Mouse (Mus musculus) limb, embryonic 15.5 days (tissue): Measurements from ENCODE around the gene Slc29a3. TPM values are rescaled to one million over a fixed set of nuclear protein-coding genes. Genes with fewer than 3 reads are reported as not detected.
"Not testable (repeated sequence)": the region's sequence is repeated elsewhere in the genome, so short reads cannot be mapped to it uniquely, and the experiment has no call there.

ENCODE experiments used
- ATAC-seq: fragments of 200-750 bp; cut with Nextera tagmentation; 2 replicates; pipeline ENCODE4 v1.8.0; 2017; ENCODE audit warnings: low read depth, moderate TSS enrichment; ENCODE audit not compliant: insufficient number of reproducible peaks, low FRiP score, low TSS enrichment
- H3K27ac ChIP-seq: fragments of 300-500 bp; sonication (generic); 2 replicates; pipeline ENCODE4 v1.5.1; 2015; ENCODE audit warnings: moderate library complexity, mild to moderate bottlenecking, inconsistent platforms
- H3K27me3 ChIP-seq: fragments of 300-500 bp; sonication (generic); 2 replicates; pipeline ENCODE4 v1.6.1; 2015; ENCODE audit warnings: inconsistent platforms
- H3K36me3 ChIP-seq: fragments of 300-500 bp; sonication (generic); 2 replicates; pipeline ENCODE4 v1.6.1; 2015; ENCODE audit warnings: inconsistent platforms
- H3K4me1 ChIP-seq: fragments of 300-500 bp; sonication (generic); 2 replicates; pipeline ENCODE4 v1.6.1; 2015; ENCODE audit warnings: inconsistent platforms
- H3K4me2 ChIP-seq: fragments of 300-500 bp; sonication (generic); 2 replicates; pipeline ENCODE4 v1.6.1; 2015; ENCODE audit warnings: mild to moderate bottlenecking, inconsistent platforms
- H3K4me3 ChIP-seq: fragments of 300-500 bp; sonication (generic); 2 replicates; pipeline ENCODE4 v1.5.1; 2015; ENCODE audit warnings: mild to moderate bottlenecking, inconsistent platforms
- H3K9ac ChIP-seq: fragments of 300-500 bp; sonication (generic); 2 replicates; pipeline ENCODE4 v1.6.1; 2015; ENCODE audit warnings: inconsistent platforms
- H3K9me3 ChIP-seq: fragments of 300-500 bp; sonication (generic); 2 replicates; pipeline ENCODE4 v1.6.1; 2016; ENCODE audit warnings: inconsistent platforms
- WGBS: fragments of 180-500 bp; shearing (Covaris S2); methylation state at CpG from one replicate; pipeline ENCODE4 v1.1.7; 2015; 5-methylcytosine and 5-hydroxymethylcytosine counted together
- polyA plus RNA-seq: library from polyadenylated mRNA; unstranded; fragments of >200 nt; fragmentation: Nextera tagmentation; extraction: Ambion mirVana; gene quantifications from 2 replicates; pipeline ENCODE4 v1.2.1, GENCODE M21; 2015

Gene Slc29a3
- polyA plus RNA-seq, 1 experiment from 2014 or later, result 16.0 TPM

- peaks cover 47% of the 10 kb centered on the region for H3K36me3 ChIP-seq
- H3K9me3 ChIP-seq, result no peaks in the 10 kb centered on the region
- H3K4me1 ChIP-seq, result no peaks in the 10 kb centered on the region
- WGBS, result 75% methylated on average over 5 of the region's 5 CpGs
- H3K4me2 ChIP-seq, result no peak overlapping the region
- no peak overlapping the region for H3K9ac ChIP-seq
- H3K27ac ChIP-seq, result no peak overlapping the region
- no peak overlapping the region for H3K4me3 ChIP-seq
- H3K27me3 ChIP-seq, result no peaks in the 10 kb centered on the region
- no peak for ATAC-seq
These were observed 32.1 kb downstream of the Slc29a3 start for GRCm38 (mm10) chr10:60720461-60720860.

DNA sequence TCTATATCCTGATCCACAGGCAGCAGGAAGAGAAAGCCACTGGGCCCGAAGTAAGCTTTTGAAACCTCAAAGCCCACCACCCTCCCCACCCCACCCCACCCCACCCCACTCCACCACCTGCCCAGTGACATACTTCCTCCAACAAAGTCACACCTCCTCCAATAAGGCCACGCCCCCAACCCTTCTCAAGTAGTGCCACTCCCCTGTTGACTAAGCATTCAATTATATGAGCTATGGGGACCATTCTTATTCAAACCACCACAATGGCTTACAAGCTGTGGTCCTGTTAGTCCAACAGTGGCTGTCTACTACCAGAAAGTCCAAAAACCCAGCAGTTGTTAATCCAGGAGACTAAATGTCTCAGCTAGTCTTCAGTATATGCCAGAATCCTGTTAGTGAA lies 34.1 kb downstream of the Slc29a3 start:
- Histone ChIP-seq H3K36me3 (peaks cover 55% of the 10 kb centered on the region), H3K4me3 (no peak overlapping the region), H3K4me1 (no peaks in the 10 kb centered on the region), H3K27me3 (no peaks in the 10 kb centered on the region), H3K27ac (no peak overlapping the region), H3K9ac (no peak overlapping the region), H3K4me2 (no peak overlapping the region), H3K9me3 (peaks cover 7% of the 10 kb centered on the region; the same call in 1 of the 2 replicates)
- WGBS, result 96% methylated on average over 2 of the region's 2 CpGs
- no peak for ATAC-seq

GRCm38 (mm10) chr10:60716449-60716848 lies 36.1 kb downstream of the Slc29a3 start:
- no peak overlapping the region for H3K4me2 ChIP-seq
- H3K4me1 ChIP-seq, result no peaks in the 10 kb centered on the region
- no peaks in the 10 kb centered on the region for H3K27me3 ChIP-seq
- H3K36me3 ChIP-seq, result peaks cover 56% of the 10 kb centered on the region
- no peak overlapping the region for H3K27ac ChIP-seq
- ATAC-seq, result no peak
- no peak overlapping the region for H3K4me3 ChIP-seq
- no peak overlapping the region for H3K9ac ChIP-seq
- 89% methylated on average over 3 of the region's 3 CpGs for WGBS
- H3K9me3 ChIP-seq, result peaks cover 7% of the 10 kb centered on the region; the same call in 1 of the 2 replicates

DNA sequence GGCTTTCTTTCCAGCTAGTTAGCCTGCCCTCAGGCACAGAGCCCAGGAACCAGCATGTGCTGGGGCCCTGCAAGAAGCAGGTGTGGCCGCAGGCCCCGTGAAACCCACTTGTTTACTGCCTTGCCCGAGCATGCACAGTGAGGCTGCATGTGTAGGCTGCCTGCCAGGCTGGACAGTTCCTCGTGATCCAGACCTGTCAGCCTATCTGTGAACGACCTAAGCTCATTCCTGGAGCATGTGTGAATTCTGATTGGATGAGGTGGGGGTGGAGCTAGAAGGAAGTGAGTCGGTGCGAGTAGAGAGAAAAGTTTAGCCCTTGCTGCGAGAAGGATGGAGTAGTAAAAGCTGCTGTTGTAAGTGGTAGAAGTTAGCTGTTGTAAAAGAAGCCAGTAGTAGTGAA lies 40.3 kb downstream of the Slc29a3 start:
- not testable (repeated sequence) for H3K9me3 ChIP-seq, H3K4me2 ChIP-seq, H3K9ac ChIP-seq, H3K27me3 ChIP-seq, H3K4me1 ChIP-seq, H3K4me3 ChIP-seq, H3K27ac ChIP-seq, ATAC-seq
- peaks cover 40% of the 10 kb centered on the region for H3K36me3 ChIP-seq
- 26% methylated on average over 8 of the region's 8 CpGs for WGBS

DNA sequence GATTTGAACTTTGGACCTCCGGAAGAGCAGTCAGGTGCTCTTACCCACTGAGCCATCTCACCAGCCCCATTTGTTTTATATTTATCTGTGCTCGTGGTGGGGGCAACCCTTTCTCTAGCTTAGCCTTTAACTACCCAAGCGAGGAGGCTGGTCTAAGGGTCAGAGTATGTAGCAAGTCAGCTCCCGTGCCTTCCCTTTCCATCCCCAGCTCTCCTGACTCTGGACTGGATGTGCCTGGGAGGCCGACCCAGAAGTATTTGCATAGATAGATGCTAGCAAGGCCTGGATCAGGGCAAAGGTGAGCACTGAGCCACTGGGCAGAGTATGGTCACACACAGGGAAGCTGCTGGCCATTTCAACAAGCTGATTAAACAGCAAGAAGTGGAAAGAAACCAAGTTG lies 43.8 kb downstream of the Slc29a3 start:
- H3K36me3 ChIP-seq, result peaks cover 12% of the 10 kb centered on the region
- no peak overlapping the region for H3K4me2 ChIP-seq
- ATAC-seq, result no peak
- no peaks in the 10 kb centered on the region for H3K4me1 ChIP-seq
- no peak overlapping the region for H3K27ac ChIP-seq
- H3K9ac ChIP-seq, result no peak overlapping the region
- 0 out of 2 replicates have a peak, but pooled peaks cover 1% of the 10 kb centered on the region for H3K9me3 ChIP-seq
- no peak overlapping the region for H3K4me3 ChIP-seq
- H3K27me3 ChIP-seq, result no peaks in the 10 kb centered on the region
- 78% methylated on average over 5 of the region's 5 CpGs for WGBS

DNA sequence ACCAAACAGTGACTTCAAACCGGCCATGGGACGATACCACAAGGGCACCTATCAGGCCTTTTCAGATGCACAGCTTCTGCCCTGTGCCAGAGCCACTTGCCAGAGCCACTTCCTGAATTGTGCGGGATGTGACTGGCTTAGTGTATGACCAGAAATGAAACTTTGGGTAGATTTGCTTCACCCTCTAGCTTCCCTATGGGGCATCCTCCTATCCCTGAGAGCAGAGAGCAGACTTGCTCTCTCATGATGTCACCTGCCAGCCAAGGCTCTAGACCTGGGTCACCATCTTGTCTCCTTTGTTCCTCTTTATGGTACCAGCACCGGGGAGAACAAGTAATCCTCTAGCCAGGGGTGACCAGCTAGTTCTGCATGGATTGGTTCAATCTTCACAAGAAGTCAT lies 46.3 kb downstream of the Slc29a3 start:
- WGBS, result 85% methylated on average over 4 of the region's 4 CpGs
- no peak overlapping the region for H3K9ac ChIP-seq
- ATAC-seq, result no peak

DNA sequence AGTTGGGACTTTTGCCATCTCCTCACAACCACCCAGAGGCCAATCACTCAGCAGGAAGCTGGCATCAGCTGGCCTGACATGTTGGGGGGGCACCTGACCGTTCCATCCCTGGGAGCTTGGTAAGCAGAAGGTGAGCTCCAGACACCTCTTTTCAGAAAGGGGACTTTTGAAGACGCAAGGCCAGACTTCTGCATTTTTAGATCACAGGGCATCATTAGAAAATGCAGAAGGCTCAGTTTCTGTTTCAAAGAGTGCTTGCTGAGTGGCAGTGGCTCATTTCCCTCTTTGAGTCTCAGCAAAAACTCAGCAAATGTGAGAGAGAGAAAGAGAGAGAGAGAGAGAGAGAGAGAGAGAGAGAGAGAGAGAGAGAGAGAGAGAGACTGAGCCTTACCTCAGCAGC lies 47.5 kb downstream of the Slc29a3 start:
- Histone ChIP-seq H3K36me3 (no peaks in the 10 kb centered on the region), H3K4me1 (no peaks in the 10 kb centered on the region), H3K9ac (no peak overlapping the region), H3K9me3 (no peaks in the 10 kb centered on the region), H3K4me3 (no peak overlapping the region), H3K27ac (no peak overlapping the region), H3K27me3 (no peaks in the 10 kb centered on the region), H3K4me2 (no peak overlapping the region)
- WGBS, result 65% methylated on average over 2 of the region's 2 CpGs
- no peak for ATAC-seq

More for the DNA sequence above, 46.3 kb downstream of the Slc29a3 start:
- no peak overlapping the region for H3K4me3 ChIP-seq
- no peaks in the 10 kb centered on the region for H3K27me3 ChIP-seq
- H3K4me2 ChIP-seq, result no peak overlapping the region
- no peak overlapping the region for H3K27ac ChIP-seq
- H3K4me1 ChIP-seq, result no peaks in the 10 kb centered on the region
- H3K9me3 ChIP-seq, result no peaks in the 10 kb centered on the region
- H3K36me3 ChIP-seq, result no peaks in the 10 kb centered on the region

- no peak for ATAC-seq
- peaks cover 20% of the 10 kb centered on the region for H3K27me3 ChIP-seq
- no peak overlapping the region for H3K9ac ChIP-seq
- no peak overlapping the region for H3K4me3 ChIP-seq
- no peaks in the 10 kb centered on the region for H3K9me3 ChIP-seq
- no peaks in the 10 kb centered on the region for H3K36me3 ChIP-seq
- 76% methylated on average over 6 of the region's 6 CpGs for WGBS
- no peak overlapping the region for H3K27ac ChIP-seq
- H3K4me2 ChIP-seq, result no peak overlapping the region
- H3K4me1 ChIP-seq, result no peaks in the 10 kb centered on the region
These were observed 54.8 kb downstream of the Slc29a3 start for GRCm38 (mm10) chr10:60697775-60698174.

DNA sequence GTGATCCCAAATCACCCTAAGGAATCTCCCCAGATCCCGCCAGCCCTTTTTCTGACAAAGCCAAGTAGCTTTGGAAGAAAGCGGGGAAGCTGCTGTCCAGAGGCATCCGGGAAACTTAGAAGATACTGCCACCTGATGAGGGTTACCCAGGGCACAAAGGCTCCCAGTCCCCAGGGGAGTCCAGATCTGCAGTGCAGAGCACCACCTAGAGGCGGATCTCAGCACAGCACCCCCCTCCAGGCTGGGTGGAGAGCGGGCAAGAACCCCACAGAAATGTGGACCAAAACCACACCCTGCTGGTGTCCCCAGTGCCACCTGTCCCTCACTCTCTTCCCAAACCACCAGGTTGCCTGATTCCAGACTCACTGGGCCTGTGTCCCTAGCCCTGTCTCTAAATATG lies 55.6 kb downstream of the Slc29a3 start:
- H3K4me2 ChIP-seq, result no peak overlapping the region
- peaks cover 20% of the 10 kb centered on the region for H3K27me3 ChIP-seq
- H3K9ac ChIP-seq, result no peak overlapping the region
- no peak for ATAC-seq
- peaks cover 3% of the 10 kb centered on the region; the same call in 1 of the 2 replicates for H3K4me1 ChIP-seq
- whole genome bisulfite sequencing, result 16% methylated on average over 5 of the region's 5 CpGs
- no peak overlapping the region for H3K4me3 ChIP-seq
- H3K9me3 ChIP-seq, result no peaks in the 10 kb centered on the region
- H3K36me3 ChIP-seq, result no peaks in the 10 kb centered on the region
- H3K27ac ChIP-seq, result no peak overlapping the region

- Histone ChIP-seq H3K4me2 (no peak within 1 kb of the TSS), H3K36me3 (no peaks in the 10 kb centered on the region), H3K9me3 (no peaks in the 10 kb centered on the region), H3K27ac (no peak within 1 kb of the TSS), H3K4me1 (peaks cover 9% of the 10 kb centered on the region), H3K9ac (no peak within 1 kb of the TSS), H3K4me3 (no peak within 1 kb of the TSS), H3K27me3 (peaks cover 20% of the 10 kb centered on the region)
- 84% methylated on average over 6 of the region's 6 CpGs for WGBS
- no peak for ATAC-seq
These were observed 56.2 kb downstream of the Slc29a3 start, which contains the start of gene Cdh23 for GRCm38 (mm10) chr10:60696390-60696789. TSS of gene Cdh23 (minus strand) at chr10:60696490.

DNA sequence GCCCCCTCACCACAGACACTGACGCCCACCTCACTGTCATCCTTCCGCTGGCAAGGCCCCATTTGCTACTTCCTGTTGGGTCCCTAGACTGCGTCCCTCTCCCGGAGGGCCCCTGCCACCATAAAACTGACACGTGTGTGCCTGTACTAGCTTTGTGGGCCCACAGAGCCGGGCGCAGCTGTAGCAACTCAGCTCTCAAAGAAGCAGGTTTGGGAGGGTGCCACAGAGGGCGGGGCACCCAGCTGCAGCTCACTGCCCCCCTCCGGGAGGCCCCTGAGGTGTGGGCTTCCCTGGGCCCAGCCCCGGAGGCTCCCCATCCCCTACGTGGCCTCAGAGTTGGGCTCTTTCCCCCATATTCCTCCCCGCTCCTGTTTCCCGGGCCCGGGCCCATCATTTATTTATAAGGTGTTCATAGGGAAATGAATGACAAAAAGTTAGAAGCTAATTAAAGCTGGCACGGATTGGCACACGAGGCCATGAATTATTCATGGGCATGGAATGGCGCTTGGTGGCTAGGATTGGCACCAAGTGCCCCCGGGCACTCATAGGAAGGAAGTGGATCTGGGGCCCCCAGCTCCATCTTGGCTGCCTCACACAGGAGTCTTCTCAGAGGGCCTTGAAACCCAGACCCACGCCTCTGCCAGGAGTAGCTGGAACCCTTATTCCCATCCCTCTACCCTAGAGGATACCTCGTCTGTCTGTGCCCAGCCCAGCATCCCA lies 60.8 kb downstream of the Slc29a3 start:
- no peak for ATAC-seq
- no peaks in the 10 kb centered on the region for H3K9me3 ChIP-seq
- 52% methylated on average over 20 of the region's 20 CpGs for WGBS

GRCm38 (mm10) chr10:60690960-60691359 lies 61.6 kb downstream of the Slc29a3 start:
- H3K4me1 ChIP-seq, result peaks cover 28% of the 10 kb centered on the region
- H3K9me3 ChIP-seq, result no peaks in the 10 kb centered on the region
- no peaks in the 10 kb centered on the region for H3K36me3 ChIP-seq
- H3K9ac ChIP-seq, result no peak overlapping the region
- ATAC-seq, result no peak
- peaks cover 44% of the 10 kb centered on the region for H3K27me3 ChIP-seq
- WGBS, result 55% methylated on average over 6 of the region's 6 CpGs
- no peak overlapping the region for H3K4me2 ChIP-seq
- no peak overlapping the region for H3K27ac ChIP-seq
- H3K4me3 ChIP-seq, result no peak overlapping the region

More for the DNA sequence above, 60.8 kb downstream of the Slc29a3 start:
- H3K4me1 ChIP-seq, result peaks cover 19% of the 10 kb centered on the region
- no peak overlapping the region for H3K4me3 ChIP-seq
- no peak overlapping the region for H3K9ac ChIP-seq
- no peak overlapping the region for H3K4me2 ChIP-seq
- no peaks in the 10 kb centered on the region for H3K36me3 ChIP-seq
- H3K27me3 ChIP-seq, result peaks cover 36% of the 10 kb centered on the region
- no peak overlapping the region for H3K27ac ChIP-seq
